Mouse (Mus musculus): ENCODE results near the gene Nrxn1.
"Not testable (repeated sequence)": the region's sequence is repeated elsewhere in the genome, so short reads cannot be mapped to it uniquely, and the experiment has no call there.

The Nrxn1 gene

GRCm38 (mm10) chr17:90333445-90333844 lies 759.4 kb downstream of the Nrxn1 start:
- no peak for DNase-seq (ENCODE audit: extremely low spot score, low read depth, low spot score)

GRCm38 (mm10) chr17:90323674-90324073 lies 769.2 kb downstream of the Nrxn1 start:
- no peak for DNase-seq (ENCODE audit: extremely low spot score, low read depth, low spot score)

DNA sequence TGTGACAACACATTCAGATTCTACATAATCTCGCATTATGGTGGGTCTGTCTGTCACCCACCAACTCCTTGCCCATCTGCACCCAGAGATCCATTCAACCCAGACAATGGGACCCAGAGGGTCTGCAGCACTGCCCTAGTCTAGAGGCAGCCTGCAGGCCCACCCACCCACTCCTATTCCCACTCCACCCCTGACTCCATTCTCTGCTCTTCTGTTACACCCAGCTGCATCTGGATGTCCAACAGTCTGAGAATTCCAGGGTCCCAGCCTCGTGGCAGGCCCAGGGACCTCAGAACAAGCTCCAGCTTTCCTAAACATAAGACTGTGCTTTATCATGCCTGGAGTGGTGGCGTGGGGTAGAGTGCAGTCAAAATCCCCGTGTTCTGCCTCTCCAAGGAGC lies 820.6 kb downstream of the Nrxn1 start:
- no peak for DNase-seq (ENCODE audit: extremely low spot score, low read depth, low spot score)

GRCm38 (mm10) chr17:90271165-90271564 lies 821.7 kb downstream of the Nrxn1 start:
- no peak for DNase-seq (ENCODE audit: extremely low spot score, low read depth, low spot score)

DNA sequence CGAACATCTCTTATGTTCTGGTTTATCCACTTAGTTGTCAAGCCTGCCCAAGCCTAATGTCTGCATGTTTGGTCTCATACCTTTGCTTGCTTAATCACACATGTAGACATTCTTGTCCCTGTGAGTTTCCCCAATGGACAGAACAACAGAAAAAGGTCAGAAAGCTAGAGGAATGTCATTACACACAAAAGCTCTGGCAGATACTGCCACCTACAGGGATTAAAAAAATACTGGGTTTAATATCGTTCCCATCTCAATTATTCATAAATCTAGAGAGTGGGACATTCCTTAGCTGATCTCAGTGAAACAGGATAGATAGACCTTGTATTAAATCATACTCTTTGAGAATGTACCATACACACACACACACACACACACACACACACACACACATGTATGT lies 823.7 kb downstream of the Nrxn1 start:
- no peak for DNase-seq (ENCODE audit: extremely low spot score, low read depth, low spot score)

DNA sequence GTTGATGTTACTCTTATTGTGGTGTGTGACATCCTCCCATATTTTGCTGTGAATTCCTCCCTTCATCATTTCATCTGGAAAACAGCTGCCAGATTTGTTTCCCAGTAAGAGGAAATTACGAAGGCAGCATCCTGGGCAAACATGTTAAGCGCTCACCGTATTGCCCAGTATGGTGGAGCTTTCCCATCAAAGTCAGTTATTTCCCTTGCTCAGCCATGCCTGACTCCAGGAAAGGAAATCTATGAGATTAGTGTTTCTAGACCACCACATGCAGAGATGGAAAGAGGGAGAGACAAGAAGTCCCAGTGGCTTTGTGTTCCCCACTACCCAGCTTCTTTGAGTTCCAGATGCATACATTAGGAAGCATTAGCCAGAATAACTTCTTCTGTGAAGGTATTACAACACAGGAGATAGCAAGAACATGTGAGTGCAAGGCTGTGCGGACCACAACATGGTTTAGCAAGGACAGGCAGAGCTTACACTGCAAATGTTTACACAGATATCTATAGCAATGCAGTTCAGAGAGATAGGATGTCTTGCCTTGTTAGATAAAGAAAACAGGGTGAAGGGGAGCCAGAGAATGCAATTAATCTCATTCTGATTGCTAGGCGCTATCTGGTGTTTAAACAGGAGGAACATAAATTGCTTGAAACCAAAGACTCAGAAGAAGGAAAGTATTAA lies 839.3 kb downstream of the Nrxn1 start:
- no peak for DNase-seq (ENCODE audit: extremely low spot score, low read depth, low spot score)

DNA sequence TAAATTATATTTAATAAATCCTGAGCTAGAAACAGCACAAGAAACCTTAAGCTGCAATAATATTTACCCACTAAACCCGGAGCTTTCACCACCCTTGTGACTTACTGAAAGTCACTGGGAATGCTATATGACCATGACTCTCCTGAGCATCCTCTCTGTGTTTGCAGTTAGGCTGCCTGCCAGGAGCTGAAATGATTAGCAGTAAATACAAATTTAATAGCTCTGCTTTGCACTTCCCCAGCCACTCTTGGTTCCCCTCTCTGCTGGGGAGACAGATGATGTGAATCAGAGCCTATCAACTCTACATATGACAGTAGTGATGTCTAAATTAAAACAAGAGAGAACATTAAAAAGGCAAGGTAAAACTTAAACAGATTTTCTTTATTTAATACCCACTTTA lies 840.7 kb downstream of the Nrxn1 start:
- no peak for DNase-seq (ENCODE audit: extremely low spot score, low read depth, low spot score)

- DNase-seq (ENCODE audit: extremely low spot score, low read depth, low spot score), result no peak
These were observed 845.6 kb downstream of the Nrxn1 start for GRCm38 (mm10) chr17:90247071-90247849.

GRCm38 (mm10) chr17:90244339-90244738 lies 848.5 kb downstream of the Nrxn1 start:
- no peak for DNase-seq (ENCODE audit: extremely low spot score, low read depth, low spot score)

- no peak for DNase-seq (ENCODE audit: extremely low spot score, low read depth, low spot score)
These were observed 853.9 kb downstream of the Nrxn1 start for GRCm38 (mm10) chr17:90238964-90239363.

DNA sequence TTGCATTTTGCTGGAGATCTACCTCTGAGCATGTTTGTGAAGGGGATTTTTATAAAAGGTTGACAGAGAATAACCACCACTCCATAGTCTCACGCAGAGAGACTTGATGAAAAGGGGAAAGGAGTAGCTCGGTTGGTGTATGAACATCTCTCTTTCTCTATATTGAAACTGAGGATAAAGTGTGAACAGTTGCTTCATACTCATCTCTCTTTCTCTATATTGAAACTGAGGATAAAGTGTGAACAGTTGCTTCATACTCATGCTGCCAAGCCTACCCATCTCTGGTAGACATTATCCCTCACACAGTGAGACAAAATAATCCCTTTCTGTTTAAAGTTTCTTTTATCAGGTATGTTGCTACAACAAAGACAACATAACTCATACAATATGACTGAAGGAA lies 854.4 kb downstream of the Nrxn1 start:
- no peak for DNase-seq (ENCODE audit: extremely low spot score, low read depth, low spot score)

GRCm38 (mm10) chr17:90235674-90236073 lies 857.2 kb downstream of the Nrxn1 start:
- DNase-seq (ENCODE audit: extremely low spot score, low read depth, low spot score), result not testable (repeated sequence)

GRCm38 (mm10) chr17:90234806-90235205 lies 858.1 kb downstream of the Nrxn1 start:
- no peak for DNase-seq (ENCODE audit: extremely low spot score, low read depth, low spot score)

DNA sequence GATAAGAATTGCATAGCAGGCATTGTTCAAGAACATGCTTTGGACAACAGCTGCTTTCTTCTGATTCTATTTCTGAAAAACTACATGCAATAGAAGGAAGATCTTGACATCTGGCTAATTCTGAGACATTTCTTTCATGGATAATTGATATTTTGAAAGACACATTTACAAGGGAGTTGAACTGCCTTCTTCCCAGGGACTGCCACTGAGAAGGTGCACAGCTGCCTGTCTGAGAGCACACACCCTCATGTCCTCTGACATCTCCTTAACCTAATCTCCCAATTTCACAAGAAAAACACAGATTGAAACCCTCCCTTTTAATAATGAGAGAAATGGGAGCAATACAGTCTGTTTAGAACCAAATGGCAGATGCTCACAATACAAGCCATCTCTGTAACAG lies 884.3 kb downstream of the Nrxn1 start:
- no peak for DNase-seq (ENCODE audit: extremely low spot score, low read depth, low spot score)

DNA sequence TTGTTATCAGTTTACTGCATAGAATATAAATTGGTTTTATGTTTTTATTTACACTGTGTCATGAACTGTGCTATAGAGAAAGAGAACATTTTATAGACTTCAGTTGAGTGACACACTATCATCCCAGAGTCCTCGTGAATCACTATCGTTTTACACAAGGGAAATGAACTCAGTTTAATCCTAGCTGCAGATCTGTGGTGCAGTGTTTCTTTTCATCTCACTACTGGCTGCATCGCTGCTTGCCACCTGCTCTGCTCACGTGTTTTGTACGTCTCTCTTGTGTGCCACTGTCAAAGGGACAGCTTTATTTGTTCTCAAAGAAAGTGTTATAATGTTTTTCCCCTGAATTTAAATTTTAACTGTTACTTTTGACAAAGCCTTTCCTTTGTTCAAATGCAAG lies 885.3 kb downstream of the Nrxn1 start:
- no peak for DNase-seq (ENCODE audit: extremely low spot score, low read depth, low spot score)

DNA sequence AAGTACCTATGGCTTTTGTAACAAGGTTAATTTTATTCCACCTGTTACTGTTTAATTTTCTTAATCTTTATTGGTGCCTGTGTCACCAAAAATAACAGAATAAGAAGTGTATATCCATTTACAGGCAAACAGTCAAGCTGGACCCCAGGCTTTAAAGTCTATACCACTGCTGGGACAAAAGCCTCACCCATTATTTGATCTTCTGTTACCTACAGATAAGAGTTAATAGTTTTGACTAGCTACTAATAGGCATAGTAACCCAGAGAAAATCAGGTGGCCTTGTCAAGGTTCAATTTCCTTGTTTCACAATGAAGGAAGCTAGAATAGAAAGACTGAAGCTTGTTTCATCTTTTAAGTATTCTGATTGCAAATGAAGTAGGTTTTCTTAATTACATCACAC lies 888.9 kb downstream of the Nrxn1 start:
- DNase-seq (ENCODE audit: extremely low spot score, low read depth, low spot score), result no peak

GRCm38 (mm10) chr17:90202785-90203184 lies 890.1 kb downstream of the Nrxn1 start:
- DNase-seq (ENCODE audit: extremely low spot score, low read depth, low spot score), result no peak

DNA sequence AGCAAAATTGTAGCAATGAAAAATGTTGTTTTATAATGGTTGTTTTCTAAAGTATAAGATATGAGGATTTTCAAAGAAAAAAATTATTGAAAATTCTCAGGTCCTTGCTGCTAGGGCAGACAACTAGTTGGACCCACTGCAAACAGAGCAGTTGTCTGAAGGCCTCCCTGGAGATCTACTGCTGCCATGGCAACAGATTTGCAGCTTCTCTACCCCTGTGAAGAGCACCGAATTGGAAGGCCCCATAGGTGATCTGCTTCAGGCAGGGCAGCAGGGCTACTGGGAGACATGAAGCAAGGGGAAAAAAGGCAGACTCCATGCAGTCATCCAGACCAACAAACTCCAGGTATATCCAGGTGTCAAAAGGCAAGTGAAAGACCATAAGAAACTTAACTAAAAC lies 896.1 kb downstream of the Nrxn1 start:
- no peak for DNase-seq (ENCODE audit: extremely low spot score, low read depth, low spot score)

- no peak for DNase-seq (ENCODE audit: extremely low spot score, low read depth, low spot score)
These were observed 951.3 kb downstream of the Nrxn1 start for GRCm38 (mm10) chr17:90141602-90142001.

GRCm38 (mm10) chr17:90130836-90131235 lies 962.0 kb downstream of the Nrxn1 start:
- no peak for DNase-seq (ENCODE audit: extremely low spot score, low read depth, low spot score)

GRCm38 (mm10) chr17:90129183-90129582 lies 963.7 kb downstream of the Nrxn1 start:
- DNase-seq (ENCODE audit: extremely low spot score, low read depth, low spot score), result no peak

GRCm38 (mm10) chr17:90127561-90127960 lies 965.3 kb downstream of the Nrxn1 start:
- DNase-seq (ENCODE audit: extremely low spot score, low read depth, low spot score), result no peak
